Mouse (Mus musculus): ENCODE measurements around the gene Sergef. TPM values are rescaled to one million over a fixed set of nuclear protein-coding genes. Genes with fewer than 3 reads are reported as not detected.
"Not testable (repeated sequence)": the region's sequence is repeated elsewhere in the genome, so short reads cannot be mapped to it uniquely, and the experiment has no call there.

Gene Sergef
- total RNA-seq (2014; rRNA removed) (41.8 and 53.5 TPM in 2 replicates), polyA plus RNA-seq (2015; fragmentation: Nextera tagmentation; extraction: Ambion mirVana) (45.6 and 48.0 TPM in 2 replicates)

- H3K4me1 ChIP-seq (ENCODE audit: insufficient read depth, low read length) = no peaks in the 10 kb centered on the region
- H3K9me3 ChIP-seq (ENCODE audit: low read length) = no peaks in the 10 kb centered on the region
- H3K9ac ChIP-seq (replicated peaks; ENCODE audit: low read length) = peak within 1 kb of the TSS; percentile 80
- WGBS = under 1% methylated on average over 30 of the region's 30 CpGs
- peak; percentile 29; the same call in 1 of the 2 replicates for TF ChIP-seq CTCF (IDR thresholded peaks at IDR 0.05; ENCODE audit: low read depth)
- H3K36me3 ChIP-seq (ENCODE audit: insufficient read depth, low read length) = no peaks in the 10 kb centered on the region
- DNase-seq (ENCODE audit: low spot score) (peak; percentile 92), ATAC-seq (peak; percentile 95)
- H3K27me3 ChIP-seq (ENCODE audit: insufficient read depth, low read length) = no peaks in the 10 kb centered on the region
- peak within 1 kb of the TSS; percentile 72 for H3K4me3 ChIP-seq (ENCODE audit: low read length)
- H3K27ac ChIP-seq = peak within 1 kb of the TSS; percentile 84
- H3K4me2 ChIP-seq (ENCODE audit: low read depth, low read length) = peak within 1 kb of the TSS; percentile 82
Measured at GRCm38 (mm10) chr7:46639692-46640031, at the start of gene Sergef. Sergef (minus strand) TSS chr7:46639807.

- Histone ChIP-seq H3K27me3 (ENCODE audit: insufficient read depth, low read length) (no peaks in the 10 kb centered on the region), H3K9ac (replicated peaks; ENCODE audit: low read length) (no peak overlapping the region), H3K9me3 (ENCODE audit: low read length) (no peaks in the 10 kb centered on the region), H3K4me2 (ENCODE audit: low read depth, low read length) (no peak overlapping the region), H3K4me3 (ENCODE audit: low read length) (no peak overlapping the region), H3K36me3 (ENCODE audit: insufficient read depth, low read length) (peaks cover 32% of the 10 kb centered on the region; the same call in 1 of the 2 replicates), H3K4me1 (ENCODE audit: insufficient read depth, low read length) (no peaks in the 10 kb centered on the region), H3K27ac (no peak overlapping the region)
- 91% methylated on average over 5 of the region's 5 CpGs for WGBS
- ATAC-seq (no peak), DNase-seq (ENCODE audit: low spot score) (no peak)
- TF ChIP-seq CTCF (IDR thresholded peaks at IDR 0.05; ENCODE audit: low read depth) = no peak
Measured at GRCm38 (mm10) chr7:46686827-46687226, 47.2 kb upstream of the Sergef start.

- Histone ChIP-seq H3K9me3 (ENCODE audit: low read length) (no peaks in the 10 kb centered on the region), H3K27ac (no peak overlapping the region), H3K4me2 (ENCODE audit: low read depth, low read length) (no peak overlapping the region), H3K4me1 (ENCODE audit: insufficient read depth, low read length) (no peaks in the 10 kb centered on the region; the same call in 1 of the 2 replicates), H3K27me3 (ENCODE audit: insufficient read depth, low read length) (no peaks in the 10 kb centered on the region), H3K4me3 (ENCODE audit: low read length) (no peak overlapping the region), H3K9ac (replicated peaks; ENCODE audit: low read length) (no peak overlapping the region), H3K36me3 (ENCODE audit: insufficient read depth, low read length) (no peaks in the 10 kb centered on the region)
- TF ChIP-seq CTCF (IDR thresholded peaks at IDR 0.05; ENCODE audit: low read depth) = no peak
- ATAC-seq = no peak
- DNase-seq (ENCODE audit: low spot score) = no peak
Measured at GRCm38 (mm10) chr7:46680732-46681131, 41.1 kb upstream of the Sergef start.

- DNase-seq (ENCODE audit: low spot score); H3K9me3 ChIP-seq (ENCODE audit: low read length); ATAC-seq; H3K4me3 ChIP-seq (ENCODE audit: low read length); H3K4me2 ChIP-seq (ENCODE audit: low read depth, low read length); H3K9ac ChIP-seq (replicated peaks; ENCODE audit: low read length); H3K36me3 ChIP-seq (ENCODE audit: insufficient read depth, low read length); H3K27me3 ChIP-seq (ENCODE audit: insufficient read depth, low read length); H3K27ac ChIP-seq; H3K4me1 ChIP-seq (ENCODE audit: insufficient read depth, low read length): not testable (repeated sequence)
- 81% methylated on average over 7 of the region's 7 CpGs for WGBS
Measured at GRCm38 (mm10) chr7:46679044-46679443, 39.4 kb upstream of the Sergef start.

- no peak for TF ChIP-seq CTCF (IDR thresholded peaks at IDR 0.05; ENCODE audit: low read depth)
- Histone ChIP-seq H3K27ac (no peak overlapping the region), H3K36me3 (ENCODE audit: insufficient read depth, low read length) (no peaks in the 10 kb centered on the region), H3K4me3 (ENCODE audit: low read length) (no peak overlapping the region), H3K9ac (replicated peaks; ENCODE audit: low read length) (no peak overlapping the region), H3K4me1 (ENCODE audit: insufficient read depth, low read length) (no peaks in the 10 kb centered on the region; the same call in 1 of the 2 replicates), H3K27me3 (ENCODE audit: insufficient read depth, low read length) (no peaks in the 10 kb centered on the region), H3K4me2 (ENCODE audit: low read depth, low read length) (no peak overlapping the region), H3K9me3 (ENCODE audit: low read length) (no peaks in the 10 kb centered on the region)
- DNase-seq (ENCODE audit: low spot score) (no peak), ATAC-seq (no peak)
- 91% methylated on average over 3 of the region's 3 CpGs for WGBS
Measured at GRCm38 (mm10) chr7:46678417-46678816, 38.8 kb upstream of the Sergef start.

- Histone ChIP-seq H3K27me3 (ENCODE audit: insufficient read depth, low read length) (no peaks in the 10 kb centered on the region), H3K36me3 (ENCODE audit: insufficient read depth, low read length) (no peaks in the 10 kb centered on the region), H3K4me2 (ENCODE audit: low read depth, low read length) (no peak overlapping the region), H3K9ac (replicated peaks; ENCODE audit: low read length) (no peak overlapping the region), H3K4me3 (ENCODE audit: low read length) (no peak overlapping the region), H3K9me3 (ENCODE audit: low read length) (no peaks in the 10 kb centered on the region), H3K27ac (peak overlapping the region; percentile 52), H3K4me1 (ENCODE audit: insufficient read depth, low read length) (no peaks in the 10 kb centered on the region; the same call in 1 of the 2 replicates)
- no peak for TF ChIP-seq CTCF (IDR thresholded peaks at IDR 0.05; ENCODE audit: low read depth)
- WGBS = 33% methylated on average over 5 of the region's 5 CpGs
- ATAC-seq (peak; percentile 64; the same call in 1 of the 2 replicates), DNase-seq (ENCODE audit: low spot score) (peak; percentile 57)
Measured at GRCm38 (mm10) chr7:46676808-46677360, 37.3 kb upstream of the Sergef start.

GRCm38 (mm10) chr7:46675886-46676285 lies 36.3 kb upstream of the Sergef start:
- WGBS = 84% methylated on average over 8 of the region's 8 CpGs
- H3K4me3 ChIP-seq (ENCODE audit: low read length) = no peak overlapping the region
- ATAC-seq (no peak), DNase-seq (ENCODE audit: low spot score) (no peak)
- TF ChIP-seq CTCF (IDR thresholded peaks at IDR 0.05; ENCODE audit: low read depth) = no peak
- H3K4me2 ChIP-seq (ENCODE audit: low read depth, low read length) = no peak overlapping the region
- no peaks in the 10 kb centered on the region for H3K36me3 ChIP-seq (ENCODE audit: insufficient read depth, low read length)
- H3K9me3 ChIP-seq (ENCODE audit: low read length) = no peaks in the 10 kb centered on the region
- no peak overlapping the region for H3K27ac ChIP-seq
- no peaks in the 10 kb centered on the region; the same call in 1 of the 2 replicates for H3K4me1 ChIP-seq (ENCODE audit: insufficient read depth, low read length)
- H3K9ac ChIP-seq (replicated peaks; ENCODE audit: low read length) = no peak overlapping the region
- H3K27me3 ChIP-seq (ENCODE audit: insufficient read depth, low read length) = no peaks in the 10 kb centered on the region
